In genomic region chr10:88460122-88460820, GRCm38 (mm10) we compare ENCODE assay signal across 27 mouse cellular contexts. TPM values are rescaled to one million over a fixed set of nuclear protein-coding genes. Genes with fewer than 3 reads are reported as not detected.
A peak's percentile ranks its signal among the peaks of the same experiment; 100 is the strongest.
DNase-seq lines count a peak whose midpoint lies in the region; ATAC-seq lines count a peak whose summit lies in the region.
"Had no signal": no experiment of that assay in that cellular context is flagged by ENCODE, and none has a peak within 500 bp of the region (broad histone marks: within the 10 kb centered on the region; RNA-seq: fewer than 3 reads in every experiment).

No protein-coding gene starts in this region.

- 0 out of 2 replicates have a peak, but pooled peaks have one; percentile 31 for ATAC-seq in heart, embryonic 13.5 days (ENCODE audit: extremely low read depth, insufficient number of reproducible peaks, low FRiP score, low TSS enrichment)
- no peak for ATAC-seq in heart, embryonic 11.5 days (replicated peaks; ENCODE audit: insufficient number of reproducible peaks, low FRiP score, low TSS enrichment)
- ATAC-seq in lung, embryonic 15.5 days (ENCODE audit: borderline replicate concordance, extremely low read depth, low FRiP score, low TSS enrichment): 0 out of 2 replicates have a peak, but pooled peaks have one; percentile 31
- ATAC-seq: forebrain, embryonic 16.5 days had no signal

- no peak overlapping the region for H3K9ac ChIP-seq in heart, embryonic 13.5 days
- no peak overlapping the region for H3K9ac ChIP-seq in heart, embryonic 11.5 days (ENCODE audit: low read depth, low read length)
- no peak overlapping the region for H3K9ac ChIP-seq in lung, embryonic 15.5 days
- H3K9ac ChIP-seq: embryonic facial prominence, embryonic 15.5 days; hindbrain, embryonic 14.5 days; liver, embryonic 15.5 days; midbrain, embryonic 12.5 days; stomach, embryonic 15.5 days had no signal

- no peaks in the 10 kb centered on the region for H3K9me3 ChIP-seq in heart, embryonic 13.5 days
- H3K9me3 ChIP-seq in heart, embryonic 11.5 days (replicated peaks; ENCODE audit: control insufficient read depth, low read length): no peaks in the 10 kb centered on the region
- no peaks in the 10 kb centered on the region for H3K9me3 ChIP-seq in lung, embryonic 15.5 days
- H3K9me3 ChIP-seq: embryonic facial prominence, embryonic 15.5 days; liver, embryonic 15.5 days; midbrain, embryonic 12.5 days; stomach, embryonic 15.5 days had no signal

- no peak overlapping the region for H3K4me2 ChIP-seq in heart, embryonic 13.5 days
- no peak overlapping the region for H3K4me2 ChIP-seq in heart, embryonic 11.5 days
- H3K4me2 ChIP-seq in lung, embryonic 15.5 days: no peak overlapping the region
- H3K4me2 ChIP-seq: embryonic facial prominence, embryonic 15.5 days; hindbrain, embryonic 14.5 days; liver, embryonic 15.5 days; midbrain, embryonic 12.5 days; stomach, embryonic 15.5 days had no signal

- no peaks in the 10 kb centered on the region for H3K36me3 ChIP-seq in heart, embryonic 13.5 days
- H3K36me3 ChIP-seq in heart, embryonic 11.5 days (ENCODE audit: control insufficient read depth, insufficient read depth, low read length): no peaks in the 10 kb centered on the region
- H3K36me3 ChIP-seq in lung, embryonic 15.5 days: no peaks in the 10 kb centered on the region
- H3K36me3 ChIP-seq: embryonic facial prominence, embryonic 15.5 days; G1E; liver, embryonic 15.5 days; midbrain, embryonic 12.5 days; stomach, embryonic 15.5 days had no signal

- no peak overlapping the region for H3K4me3 ChIP-seq in heart, embryonic 13.5 days
- H3K4me3 ChIP-seq in heart, embryonic 11.5 days (ENCODE audit: low read depth, low read length): no peak overlapping the region
- H3K4me3 ChIP-seq in lung, embryonic 15.5 days: no peak overlapping the region
- H3K4me3 ChIP-seq: embryonic facial prominence, embryonic 15.5 days; liver, embryonic 15.5 days; midbrain, embryonic 12.5 days; myocyte; stomach, embryonic 15.5 days had no signal

- DNase-seq in lung, adult 18-20 months: no peak
- peak; percentile 73 for DNase-seq in R1 (ENCODE audit: low read depth, low spot score)
- DNase-seq in testis, postnatal 10 days (ENCODE audit: low spot score): peak; percentile 54
- DNase-seq in adrenal gland, postnatal 14 days: no peak
- DNase-seq in cerebellum, adult 8-10 months: no peak
- DNase-seq: adrenal gland, postnatal 36 days; cerebellum, adult 9-11 months; gastrocnemius, postnatal 36 days; lung, postnatal 10 days; right cerebral cortex, postnatal 14 days; thymus, postnatal 25 days had no signal

- 64% methylated on average over 18 of the region's 18 CpGs for WGBS in heart, embryonic 13.5 days
- 59% methylated on average over 18 of the region's 18 CpGs for WGBS in heart, embryonic 11.5 days (ENCODE audit: insufficient replicate concordance)
- WGBS in lung, embryonic 15.5 days: 69% methylated on average over 18 of the region's 18 CpGs

- no peaks in the 10 kb centered on the region for H3K27me3 ChIP-seq in heart, embryonic 13.5 days (replicated peaks)
- no peaks in the 10 kb centered on the region for H3K27me3 ChIP-seq in heart, embryonic 11.5 days (ENCODE audit: control insufficient read depth, insufficient read depth, low read length)
- H3K27me3 ChIP-seq in lung, embryonic 15.5 days: no peaks in the 10 kb centered on the region
- H3K27me3 ChIP-seq: embryonic facial prominence, embryonic 15.5 days; liver, embryonic 15.5 days; midbrain, embryonic 12.5 days; stomach, embryonic 15.5 days had no signal

- no peaks in the 10 kb centered on the region for H3K4me1 ChIP-seq in heart, embryonic 13.5 days
- no peaks in the 10 kb centered on the region for H3K4me1 ChIP-seq in heart, embryonic 11.5 days (ENCODE audit: control insufficient read depth, insufficient read depth, low read length)
- H3K4me1 ChIP-seq in lung, embryonic 15.5 days: peaks cover 4% of the 10 kb centered on the region; the same call in 1 of the 2 replicates
- H3K4me1 ChIP-seq: embryonic facial prominence, embryonic 15.5 days; liver, embryonic 15.5 days; midbrain, embryonic 12.5 days; stomach, embryonic 15.5 days had no signal

- no peak overlapping the region for H3K27ac ChIP-seq in heart, embryonic 13.5 days (replicated peaks)
- no peak overlapping the region for H3K27ac ChIP-seq in heart, embryonic 11.5 days (ENCODE audit: low read depth, low read length)
- no peak overlapping the region for H3K27ac ChIP-seq in lung, embryonic 15.5 days
- H3K27ac ChIP-seq: embryonic facial prominence, embryonic 15.5 days; hindbrain, embryonic 14.5 days; liver, embryonic 15.5 days; midbrain, embryonic 12.5 days; stomach, embryonic 15.5 days had no signal

RNA-seq across cellular contexts. Expression of gene Sycp3, which starts 0.9 kb away (rescaled TPM):
- polyA plus RNA-seq in heart, embryonic 13.5 days (2015; fragmentation: Nextera tagmentation; extraction: Ambion mirVana): 0.31 and 0.36 TPM in 2 replicates
- polyA plus RNA-seq in heart, embryonic 11.5 days (2014; fragmentation: Nextera tagmentation; extraction: Ambion mirVana): 0.29 and 0.44 TPM in 2 replicates
- polyA plus RNA-seq in lung, embryonic 15.5 days (2015; fragmentation: Nextera tagmentation; extraction: Ambion mirVana): 0.19 TPM in 2 replicates
- total RNA-seq in adrenal gland, postnatal 14 days (2021): 0.85 and 1.8 TPM in 2 replicates
- total RNA-seq: gastrocnemius, postnatal 36 days; heart, postnatal 25 days; megakaryocyte progenitor cell, adult 5-6 weeks had no signal
- polyA plus RNA-seq: C2C12; embryonic facial prominence, embryonic 15.5 days; forebrain, embryonic 16.5 days; G1E; midbrain, embryonic 12.5 days; myocyte; neural tube, embryonic 14.5 days; spleen, adult 2 months had no signal

RNA-seq across cellular contexts. Expression of gene Chpt1, which starts 43.6 kb away (rescaled TPM):
- 14.2 and 22.7 TPM in 2 replicates for polyA plus RNA-seq in heart, embryonic 13.5 days (2015; fragmentation: Nextera tagmentation; extraction: Ambion mirVana)
- polyA plus RNA-seq in heart, embryonic 11.5 days (2014; fragmentation: Nextera tagmentation; extraction: Ambion mirVana): 29.9 and 34.3 TPM in 2 replicates
- 43.0 and 44.4 TPM in 2 replicates for polyA plus RNA-seq in lung, embryonic 15.5 days (2015; fragmentation: Nextera tagmentation; extraction: Ambion mirVana)
- 272 and 287 TPM in 2 replicates for total RNA-seq in adrenal gland, postnatal 14 days (2021)

Comparison
In these comparisons a context has a peak if more than half of its experiments do, and no peak if none do; other contexts are left out.
1. DNase-seq: peak in R1 (single experiment) and testis, postnatal 10 days (single experiment); none in lung, adult 18-20 months (0 of 2), adrenal gland, postnatal 14 days (single experiment) and cerebellum, adult 8-10 months (single experiment).